Mouse (Mus musculus) liver, embryonic 14.5 days (tissue): ENCODE data around the gene Entpd2.

ENCODE experiments used
- CTCF ChIP-seq: IDR thresholded peaks from 2 replicates; pipeline ENCODE4 v1.5.1; 2016; ENCODE audit warnings: antibody characterized with exemption, low read depth, control low read depth
- EP300 ChIP-seq: IDR thresholded peaks from 2 replicates; pipeline ENCODE4 v1.6.1; 2016; ENCODE audit warnings: antibody characterized with exemption, low read depth

DNA sequence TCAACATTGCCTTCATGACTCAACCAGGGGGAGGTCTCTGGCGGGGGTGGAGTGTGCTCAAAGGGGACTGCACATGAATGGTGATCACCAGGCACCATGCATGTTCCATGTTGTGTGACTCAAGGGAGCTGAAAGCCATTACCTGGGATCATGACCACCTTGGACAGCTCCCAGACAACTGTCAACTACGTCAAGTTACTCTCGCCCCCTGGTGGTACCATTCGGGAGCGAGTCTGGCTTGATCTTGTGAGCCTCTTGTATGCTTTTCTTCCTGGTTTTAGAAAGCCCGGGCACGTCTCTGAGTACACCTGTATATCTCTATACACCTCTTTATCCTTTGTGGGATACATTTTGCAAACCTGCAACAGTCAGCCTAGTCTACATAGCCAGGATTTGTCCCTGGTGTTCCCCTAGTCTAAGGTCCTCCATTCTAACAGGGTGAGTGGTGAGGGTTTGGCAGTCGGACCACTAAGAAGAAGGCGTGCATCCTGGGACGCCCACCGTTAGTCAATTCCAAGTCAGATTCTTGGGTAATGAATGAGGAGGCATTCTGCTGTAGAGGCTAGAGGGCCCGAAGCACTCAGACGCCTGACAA, 6.8 kb downstream of the Entpd2 start:
- peak; percentile 86 for TF ChIP-seq CTCF
- TF ChIP-seq EP300: no peak
